Mouse (Mus musculus) MEL (cell line): ENCODE results near the gene Izumo4. TPM values are rescaled to one million over a fixed set of nuclear protein-coding genes. Genes with fewer than 3 reads are reported as not detected.

ENCODE experiments used
- DNase-seq: peaks from one replicate; pipeline ENCODE4 v3.0.0; 2011; ENCODE audit warnings: low read depth, low spot score
- H3K27ac ChIP-seq: 2 replicates; pipeline ENCODE4 v1.5.1; 2012; ENCODE audit warnings: low read depth, mild to moderate bottlenecking, control low read depth, low read length, moderate library complexity; ENCODE audit not compliant: control insufficient read depth
- H3K27me3 ChIP-seq, 2 experiments: fragments of 150-350 bp in 1 of 2; sonication (generic) in 1 of 2; 2 replicates each; pipeline ENCODE4 v1.6.1; 2012; ENCODE audit warnings: low read length in 2 of 2, mild to moderate bottlenecking in 2 of 2, improper control_type of control experiment in 1 of 2, moderate library complexity in 1 of 2; ENCODE audit not compliant: insufficient read depth in 2 of 2, control insufficient read depth in 1 of 2
- H3K36me3 ChIP-seq, 2 experiments: 2 replicates each; pipeline ENCODE4 v1.6.1; 2012 to 2014; ENCODE audit warnings: low read length in 2 of 2, improper control_type of control experiment in 1 of 2, inconsistent platforms in 1 of 2, mild to moderate bottlenecking in 1 of 2; ENCODE audit not compliant: insufficient read depth in 2 of 2, control insufficient read depth in 1 of 2
- H3K4me1 ChIP-seq, 2 experiments: fragments of 150-350 bp in 1 of 2; sonication (generic) in 1 of 2; 2 replicates each; pipeline ENCODE4 v1.6.1; 2012; ENCODE audit warnings: low read length in 2 of 2, improper control_type of control experiment in 1 of 2, mild to moderate bottlenecking in 1 of 2; ENCODE audit not compliant: insufficient read depth in 2 of 2, control insufficient read depth in 1 of 2
- H3K4me3 ChIP-seq, 2 experiments: fragments of 150-350 bp in 1 of 2; sonication (generic) in 1 of 2; 2 replicates each; pipeline ENCODE4 v1.5.1; 2012; ENCODE audit warnings: low read depth in 2 of 2, low read length in 2 of 2, mild to moderate bottlenecking in 2 of 2, moderate library complexity in 2 of 2, control low read depth in 1 of 2, improper control_type of control experiment in 1 of 2; ENCODE audit not compliant: control insufficient read depth in 1 of 2, insufficient read depth in 1 of 2
- H3K79me2 ChIP-seq: 2 replicates; pipeline ENCODE4 v1.6.1; 2012; ENCODE audit warnings: mild to moderate bottlenecking, low read length, moderate library complexity; ENCODE audit not compliant: control insufficient read depth, poor library complexity, insufficient read depth
- H3K9ac ChIP-seq: 2 replicates; pipeline ENCODE4 v1.6.1; 2012; ENCODE audit warnings: low read depth, mild to moderate bottlenecking, control low read depth, low read length, moderate library complexity; ENCODE audit not compliant: control insufficient read depth, poor library complexity, severe bottlenecking
- H3K9me3 ChIP-seq: fragments of 150-350 bp; sonication (generic); replicated peaks from 2 replicates; pipeline ENCODE4 v1.6.1; 2012; ENCODE audit warnings: mild to moderate bottlenecking, low read length, improper control_type of control experiment, moderate library complexity; ENCODE audit not compliant: insufficient read depth
- ETS1 ChIP-seq: IDR thresholded peaks from 2 replicates; pipeline ENCODE4 v1.6.1; 2012; ENCODE audit warnings: low read depth, mild to moderate bottlenecking, inconsistent platforms, low read length, improper control_type of control experiment, moderate library complexity
- GATA1 ChIP-seq: IDR thresholded peaks from 2 replicates; pipeline ENCODE4 v1.6.1; 2011; ENCODE audit warnings: low read depth, low read length, improper control_type of control experiment
- HCFC1 ChIP-seq: IDR thresholded peaks from 2 replicates; pipeline ENCODE4 v1.6.1; 2012; ENCODE audit warnings: low read depth, mild to moderate bottlenecking, inconsistent platforms, low read length, improper control_type of control experiment, moderate library complexity
- MAFK ChIP-seq: IDR thresholded peaks from 2 replicates; pipeline ENCODE4 v1.6.1; 2011; ENCODE audit warnings: low read depth, mild to moderate bottlenecking, low read length, improper control_type of control experiment, borderline replicate concordance
- MAX ChIP-seq: IDR thresholded peaks from 2 replicates; pipeline ENCODE4 v1.6.1; 2011; ENCODE audit warnings: low read length, improper control_type of control experiment
- MXI1 ChIP-seq: IDR thresholded peaks from 2 replicates; pipeline ENCODE4 v1.6.1; 2011; ENCODE audit warnings: mild to moderate bottlenecking, low read depth, low read length, improper control_type of control experiment
- MYB ChIP-seq: IDR thresholded peaks from 2 replicates; pipeline ENCODE4 v1.6.1; 2011; ENCODE audit warnings: mild to moderate bottlenecking, low read depth, low read length, improper control_type of control experiment
- NRF1 ChIP-seq: IDR thresholded peaks from 2 replicates; pipeline ENCODE4 v1.6.1; 2014; ENCODE audit warnings: low read depth, mild to moderate bottlenecking, inconsistent platforms, low read length, improper control_type of control experiment, moderate library complexity; ENCODE audit not compliant: poor library complexity, insufficient read depth, severe bottlenecking
- POLR2AphosphoS2 ChIP-seq: IDR thresholded peaks from 2 replicates; pipeline ENCODE4 v1.6.1; 2011; ENCODE audit warnings: low read length, improper control_type of control experiment
- RAD21 ChIP-seq: IDR thresholded peaks from 2 replicates; pipeline ENCODE4 v1.6.1; 2011; ENCODE audit warnings: mild to moderate bottlenecking, low read depth, low read length, improper control_type of control experiment
- SIN3A ChIP-seq: IDR thresholded peaks from 2 replicates; pipeline ENCODE4 v1.6.1; 2012; ENCODE audit warnings: low read length, improper control_type of control experiment, inconsistent platforms
- TAL1 ChIP-seq: IDR thresholded peaks from 2 replicates; pipeline ENCODE4 v1.6.1; 2012; ENCODE audit warnings: mild to moderate bottlenecking, inconsistent platforms, low read length, moderate library complexity, mixed read lengths
- TBP ChIP-seq: IDR thresholded peaks from 2 replicates; pipeline ENCODE4 v1.8.0; 2011; ENCODE audit warnings: low read depth, low read length, improper control_type of control experiment
- UBTF ChIP-seq: IDR thresholded peaks from 2 replicates; pipeline ENCODE4 v1.6.1; 2012; ENCODE audit warnings: low read depth, mild to moderate bottlenecking, inconsistent platforms, low read length, improper control_type of control experiment, moderate library complexity, borderline replicate concordance; ENCODE audit not compliant: insufficient read depth
- ZC3H11A ChIP-seq: IDR thresholded peaks from 2 replicates; pipeline ENCODE4 v1.6.1; 2012; ENCODE audit warnings: low read depth, mild to moderate bottlenecking, inconsistent platforms, low read length, improper control_type of control experiment
- ZMIZ1 ChIP-seq: IDR thresholded peaks from 2 replicates; pipeline ENCODE4 v1.6.1; 2012; ENCODE audit warnings: low read depth, mild to moderate bottlenecking, inconsistent platforms, low read length, improper control_type of control experiment, moderate library complexity
- ZNF384 ChIP-seq: IDR thresholded peaks from 2 replicates; pipeline ENCODE4 v1.6.1; 2012; ENCODE audit warnings: low read depth, mild to moderate bottlenecking, inconsistent platforms, low read length, improper control_type of control experiment
- polyA plus RNA-seq, 2 experiments: library from polyadenylated mRNA; stranded (reverse) in 1 of 2; unstranded in 1 of 2; fragments of >175 nt in 1 of 2; fragments of >200 nt in 1 of 2; gene quantifications; 2 replicates each; pipeline versions ENCODE4 v1.2.1 to v1.2.4; 2012; ENCODE audit warnings: low replicate concordance in 2 of 2, low read depth in 1 of 2; ENCODE audit not compliant: insufficient read length in 2 of 2, insufficient read depth in 1 of 2, missing spikeins in 1 of 2
- total RNA-seq: library from RNA; depleted of rRNA; stranded (reverse); fragments of 300-350 nt; gene quantifications from 2 replicates; pipeline ENCODE4 v1.2.3, GENCODE M21; 2012

Izumo4 gene
- total and polyA plus RNA-seq, 3 experiments, result 1.0 to 3.8 TPM; not detected in 1

DNA sequence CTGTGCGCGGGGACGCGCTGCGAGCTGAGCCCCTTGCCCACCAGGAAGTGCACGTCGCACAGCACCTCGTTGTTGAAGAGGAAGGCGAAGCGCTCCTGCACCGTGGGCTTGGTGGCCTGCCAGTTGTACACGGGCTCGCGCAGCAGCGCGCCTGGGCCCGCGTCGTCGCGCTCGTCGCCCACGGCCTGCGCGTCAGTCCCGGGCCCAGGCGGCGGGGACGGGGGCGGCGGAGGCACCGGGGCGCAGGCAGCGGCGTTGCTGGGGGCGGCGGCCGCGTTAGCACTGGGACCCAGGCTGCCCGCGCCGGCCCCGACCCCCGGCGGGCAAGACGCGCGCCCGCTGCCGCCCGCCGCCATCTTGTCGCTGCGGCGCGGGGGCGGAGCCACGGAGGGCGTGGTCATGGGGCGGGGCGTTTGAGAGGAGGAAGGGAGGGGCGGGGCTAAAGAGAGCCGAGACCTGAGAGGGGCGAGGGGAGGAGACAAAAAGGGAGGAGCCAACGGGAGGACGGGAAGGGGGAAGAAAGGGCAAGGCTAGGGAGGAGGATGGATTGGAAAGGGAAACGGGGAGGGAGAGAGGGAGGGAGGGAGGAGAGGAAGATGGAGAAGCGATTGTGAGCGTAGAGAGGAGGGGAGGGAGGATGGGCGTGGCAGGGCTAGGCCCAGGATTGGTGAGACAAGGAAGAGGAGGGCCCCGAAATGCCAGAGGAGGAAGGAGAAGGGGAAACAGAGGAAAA, 45.7 kb upstream of the Izumo4 start (continued):
- peak; percentile 63; the same call in 1 of the 2 replicates for TF ChIP-seq HCFC1
- TF ChIP-seq UBTF, result no peak

DNA sequence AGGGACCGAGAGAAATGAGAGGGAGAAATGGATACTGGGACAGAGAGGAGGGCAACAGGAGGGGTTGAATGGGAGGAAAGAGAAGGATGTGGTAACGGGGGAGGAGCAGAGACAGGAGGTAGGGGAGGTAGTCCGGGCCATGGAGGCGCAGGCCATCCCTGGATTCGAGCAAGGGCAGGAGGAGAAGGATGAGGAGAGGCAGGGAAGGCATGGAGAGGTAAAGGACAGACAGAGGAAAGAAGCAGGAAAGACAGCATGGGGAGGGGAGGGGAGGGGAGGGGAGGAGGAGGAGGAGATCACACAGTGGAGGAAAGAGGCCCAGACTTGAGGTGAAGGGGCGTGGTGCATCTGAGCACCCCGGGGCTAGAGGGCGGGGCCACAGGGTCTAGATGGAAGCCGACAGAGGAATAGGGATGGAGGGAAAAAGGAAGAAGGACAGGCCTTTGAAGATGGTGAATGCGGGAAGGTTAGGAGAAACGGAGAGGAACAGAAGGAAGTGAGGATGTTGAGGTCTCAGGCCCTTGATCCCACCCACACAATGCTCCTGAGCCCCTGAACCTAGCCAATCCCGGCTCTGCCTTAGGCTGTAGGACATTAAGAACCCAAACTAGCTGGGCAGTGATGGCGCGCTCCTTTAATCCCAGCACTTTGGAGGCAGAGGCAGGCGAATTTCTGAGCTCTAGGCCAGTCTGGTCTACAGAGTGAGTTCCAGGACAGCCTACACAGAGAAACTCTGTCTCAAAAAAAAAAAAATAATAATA, 44.9 kb upstream of the Izumo4 start, which contains the start of gene Btbd2:
Btbd2 (minus strand) TSS at position 209 of the 761 bp plus-strand sequence.
- H3K4me3 ChIP-seq, result peak within 1 kb of the TSS; percentile 86 to 92
- H3K79me2 ChIP-seq, result peaks cover 8% of the 10 kb centered on the region
- peak within 1 kb of the TSS; percentile 81 for H3K27ac ChIP-seq
- TF ChIP-seq TAL1 (no peak), MXI1 (peak; percentile 16; the same call in 1 of the 2 replicates), MAFK (no peak), ETS1 (no peak), GATA1 (no peak), MAX (no peak; the same call in 1 of the 2 replicates), ZC3H11A (no peak), POLR2AphosphoS2 (no peak), TBP (0 out of 2 replicates have a peak, but pooled peaks have one; percentile 17), ZNF384 (no peak), SIN3A (peak; percentile 35; the same call in 1 of the 2 replicates)
- peak; percentile 64 for DNase-seq
- no peaks in the 10 kb centered on the region for H3K27me3 ChIP-seq
- peaks cover 0 to 9% of the 10 kb centered on the region in 2 experiments; a peak in 2 of 4 replicates for H3K36me3 ChIP-seq
- peaks cover 3 to 21% of the 10 kb centered on the region in 2 experiments for H3K4me1 ChIP-seq
- peak within 1 kb of the TSS; percentile 90 for H3K9ac ChIP-seq
- no peaks in the 10 kb centered on the region for H3K9me3 ChIP-seq

DNA sequence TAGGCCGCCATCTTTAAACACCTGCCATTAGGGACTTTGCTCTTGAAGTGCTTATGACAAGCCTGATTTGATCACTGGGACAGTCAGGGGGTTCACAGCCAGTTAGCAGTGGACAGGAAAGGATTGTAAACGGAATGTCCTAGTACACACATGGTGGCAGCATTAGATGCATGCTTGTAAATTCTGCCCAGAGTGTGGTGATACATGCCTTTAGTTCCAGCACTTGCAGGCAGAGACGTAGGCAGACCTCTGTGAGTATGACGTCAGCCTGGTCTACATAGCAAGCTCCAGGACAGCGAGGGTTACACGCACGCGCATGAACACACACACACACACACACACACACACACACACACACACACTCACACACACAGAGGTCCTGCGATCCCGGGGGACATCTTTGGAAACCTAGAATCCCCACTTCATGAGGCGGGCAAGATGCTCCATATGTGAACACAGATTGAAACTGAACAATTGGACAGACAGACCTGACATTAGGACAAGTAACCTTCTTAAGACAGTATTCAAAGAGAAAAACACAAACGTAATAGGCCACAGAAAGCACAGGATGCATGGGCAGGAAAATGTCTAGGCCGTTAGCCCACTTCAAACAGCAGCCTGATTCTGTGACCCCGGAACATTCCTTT, 43.7 kb upstream of the Izumo4 start:
- Histone ChIP-seq H3K27me3 (no peaks in the 10 kb centered on the region), H3K9me3 (no peaks in the 10 kb centered on the region), H3K4me1 (peaks cover 3 to 25% of the 10 kb centered on the region in 2 experiments), H3K9ac (peak overlapping the region; percentile 47), H3K79me2 (peaks cover 8% of the 10 kb centered on the region), H3K27ac (peak overlapping the region; percentile 81), H3K4me3 (peak overlapping the region; percentile 27 to 40), H3K36me3 (peaks cover 0 to 9% of the 10 kb centered on the region in 2 experiments; a peak in 2 of 4 replicates)
- peak; percentile 62 for TF ChIP-seq NRF1
- TF ChIP-seq MYB, result no peak
- peak; percentile 84 for TF ChIP-seq MAX
- TF ChIP-seq ETS1, result peak; percentile 52
- TF ChIP-seq MXI1, result peak; percentile 57
- peak; percentile 28; the same call in 1 of the 2 replicates for TF ChIP-seq ZMIZ1
- TF ChIP-seq HCFC1, result peak; percentile 49
- TF ChIP-seq TBP, result no peak
- no peak for TF ChIP-seq RAD21
- DNase-seq, result peak; percentile 81
